Mouse (Mus musculus) G1E (cell line): ENCODE results near the gene Sdhaf1.

Experiments used
- CTCF ChIP-seq: IDR thresholded peaks from 2 replicates; pipeline ENCODE4 v1.5.1; 2012; ENCODE audit warnings: low read depth, low read length, inconsistent platforms, mixed read lengths
- POLR2AphosphoS5 ChIP-seq: IDR thresholded peaks from 2 replicates; pipeline ENCODE4 v1.6.1; 2012; ENCODE audit warnings: low read depth, low read length, inconsistent platforms; ENCODE audit not compliant: insufficient replicate concordance

- TF ChIP-seq POLR2AphosphoS5 = no peak
- no peak for TF ChIP-seq CTCF
Observed at GRCm38 (mm10) chr7:30323795-30324194, at the start of gene Sdhaf1.
